Mouse (Mus musculus) embryonic facial prominence, embryonic 12.5 days (tissue): ENCODE measurements around the gene Atp6v1a. TPM values are rescaled to one million over a fixed set of nuclear protein-coding genes. Genes with fewer than 3 reads are reported as not detected.

Experiments
- ATAC-seq: fragments of 200-750 bp; cut with Nextera tagmentation; 2 replicates; pipeline ENCODE4 v1.8.0; 2017; ENCODE audit not compliant: insufficient number of reproducible peaks, insufficient read depth, low FRiP score, low TSS enrichment
- H3K27ac ChIP-seq: fragments of 300-500 bp; sonication (generic); 2 replicates; pipeline ENCODE4 v1.5.1; 2016; ENCODE audit warnings: mild to moderate bottlenecking
- H3K27me3 ChIP-seq: fragments of 300-500 bp; sonication (generic); 2 replicates; pipeline ENCODE4 v1.6.1; 2016; ENCODE audit warnings: mild to moderate bottlenecking, moderate library complexity
- H3K36me3 ChIP-seq: fragments of 300-500 bp; sonication (generic); 2 replicates; pipeline ENCODE4 v1.6.1; 2016; ENCODE audit warnings: mild to moderate bottlenecking
- H3K4me1 ChIP-seq: fragments of 300-500 bp; sonication (generic); 2 replicates; pipeline ENCODE4 v1.6.1; 2016
- H3K4me2 ChIP-seq: fragments of 300-500 bp; sonication (generic); replicated peaks from 2 replicates; pipeline ENCODE4 v1.6.1; 2016; ENCODE audit warnings: mild to moderate bottlenecking, moderate library complexity
- H3K4me3 ChIP-seq: fragments of 300-500 bp; sonication (generic); 2 replicates; pipeline ENCODE4 v1.5.1; 2016; ENCODE audit warnings: mild to moderate bottlenecking
- H3K9ac ChIP-seq: fragments of 300-500 bp; sonication (generic); 2 replicates; pipeline ENCODE4 v1.6.1; 2016; ENCODE audit warnings: mild to moderate bottlenecking, moderate library complexity
- H3K9me3 ChIP-seq: fragments of 300-500 bp; sonication (generic); 2 replicates; pipeline ENCODE4 v1.6.1; 2016; ENCODE audit warnings: mild to moderate bottlenecking, moderate library complexity
- WGBS: fragments of 180-500 bp; shearing (Covaris S2); methylation state at CpG from one replicate; pipeline ENCODE4 v1.1.7; 2016; 5-methylcytosine and 5-hydroxymethylcytosine counted together
- polyA plus RNA-seq: library from polyadenylated mRNA; unstranded; fragments of >200 nt; fragmentation: Nextera tagmentation; extraction: Ambion mirVana; gene quantifications from 2 replicates; pipeline ENCODE4 v1.2.1, GENCODE M21; 2016

Atp6v1a gene
- polyA plus RNA-seq, 1 experiment from 2014 or later, result 44.9 TPM

GRCm38 (mm10) chr16:44133187-44133586, 6.3 kb downstream of the Atp6v1a start:
- H3K9me3 ChIP-seq, result no peaks in the 10 kb centered on the region
- no peak for ATAC-seq
- 0 out of 2 replicates have a peak, but pooled peaks cover 3% of the 10 kb centered on the region for H3K4me1 ChIP-seq
- no peak overlapping the region for H3K27ac ChIP-seq
- no peaks in the 10 kb centered on the region for H3K36me3 ChIP-seq
- no peak overlapping the region for H3K9ac ChIP-seq
- WGBS, result 86% methylated on average over 3 of the region's 3 CpGs
- no peaks in the 10 kb centered on the region for H3K27me3 ChIP-seq
- no peak overlapping the region for H3K4me2 ChIP-seq
- H3K4me3 ChIP-seq, result no peak overlapping the region

- no peak for ATAC-seq
- 82% methylated on average over 4 of the region's 4 CpGs for WGBS
- Histone ChIP-seq H3K4me1 (no peaks in the 10 kb centered on the region), H3K9me3 (no peaks in the 10 kb centered on the region), H3K9ac (no peak overlapping the region), H3K4me2 (no peak overlapping the region), H3K27ac (no peak overlapping the region), H3K4me3 (no peak overlapping the region), H3K27me3 (no peaks in the 10 kb centered on the region), H3K36me3 (no peaks in the 10 kb centered on the region)
Measured at GRCm38 (mm10) chr16:44132300-44132699, 7.2 kb downstream of the Atp6v1a start.

DNA sequence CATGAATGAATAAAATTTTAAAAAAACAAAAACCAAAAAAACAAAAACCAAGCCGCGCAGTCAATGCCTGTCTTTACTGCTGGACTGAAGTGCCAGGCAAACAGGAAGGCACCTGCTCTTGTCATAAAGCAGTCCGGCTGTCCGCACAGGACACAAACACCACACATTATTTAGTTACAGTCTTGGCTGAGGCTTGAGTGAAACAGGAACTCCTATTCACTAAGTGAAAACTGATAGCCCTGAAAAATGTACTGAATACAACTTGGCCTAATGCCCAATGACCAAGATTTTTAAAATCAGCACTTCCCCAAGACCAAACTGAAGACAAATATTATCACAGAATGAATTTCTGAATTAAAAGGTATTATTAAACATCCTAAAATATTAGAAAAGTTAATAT, 13.1 kb downstream of the Atp6v1a start:
- Histone ChIP-seq H3K9me3 (no peaks in the 10 kb centered on the region), H3K4me3 (no peak overlapping the region), H3K4me1 (peaks cover 4% of the 10 kb centered on the region; the same call in 1 of the 2 replicates), H3K27me3 (no peaks in the 10 kb centered on the region), H3K27ac (no peak overlapping the region), H3K4me2 (no peak overlapping the region), H3K36me3 (no peaks in the 10 kb centered on the region), H3K9ac (no peak overlapping the region)
- whole genome bisulfite sequencing, result 65% methylated on average over 4 of the region's 4 CpGs
- ATAC-seq, result no peak

GRCm38 (mm10) chr16:44125436-44125835, 14.1 kb downstream of the Atp6v1a start:
- H3K9me3 ChIP-seq, result no peaks in the 10 kb centered on the region
- no peak for ATAC-seq
- H3K36me3 ChIP-seq, result no peaks in the 10 kb centered on the region
- no peak overlapping the region for H3K4me3 ChIP-seq
- no peak overlapping the region for H3K9ac ChIP-seq
- H3K27me3 ChIP-seq, result no peaks in the 10 kb centered on the region
- H3K27ac ChIP-seq, result no peak overlapping the region
- no peak overlapping the region for H3K4me2 ChIP-seq
- 83% methylated on average over 2 of the region's 2 CpGs for WGBS
- H3K4me1 ChIP-seq, result peaks cover 4% of the 10 kb centered on the region; the same call in 1 of the 2 replicates

- no peak overlapping the region for H3K4me3 ChIP-seq
- no peaks in the 10 kb centered on the region for H3K9me3 ChIP-seq
- H3K27ac ChIP-seq, result no peak overlapping the region
- H3K36me3 ChIP-seq, result no peaks in the 10 kb centered on the region
- H3K4me1 ChIP-seq, result peaks cover 4% of the 10 kb centered on the region; the same call in 1 of the 2 replicates
- no peaks in the 10 kb centered on the region for H3K27me3 ChIP-seq
- WGBS, result 76% methylated on average over 1 of the region's 1 CpGs
- no peak overlapping the region for H3K9ac ChIP-seq
- ATAC-seq, result no peak
- H3K4me2 ChIP-seq, result no peak overlapping the region
Measured at GRCm38 (mm10) chr16:44124713-44125112, 14.8 kb downstream of the Atp6v1a start.

DNA sequence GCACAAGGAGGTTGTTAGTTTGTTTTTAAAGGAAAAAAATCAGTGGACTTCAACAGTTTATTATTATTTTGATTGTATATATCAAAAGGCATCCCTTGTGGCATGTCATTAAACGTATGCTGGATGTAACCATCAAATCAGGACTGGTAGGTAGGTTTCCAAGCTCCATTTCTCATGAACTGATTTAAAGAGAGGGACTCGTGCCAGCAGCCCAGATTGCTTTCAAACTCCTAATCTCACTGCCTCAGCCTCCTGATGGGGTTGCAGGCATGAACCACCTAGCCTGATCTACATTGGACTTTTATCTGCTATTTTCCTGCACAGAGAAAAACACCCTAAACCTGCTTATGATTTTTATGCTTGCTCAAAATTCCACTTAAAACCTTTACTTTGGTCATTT, 15.7 kb downstream of the Atp6v1a start:
- H3K9me3 ChIP-seq, result no peaks in the 10 kb centered on the region
- H3K4me1 ChIP-seq, result peaks cover 4% of the 10 kb centered on the region; the same call in 1 of the 2 replicates
- no peaks in the 10 kb centered on the region for H3K27me3 ChIP-seq
- no peak for ATAC-seq
- H3K4me3 ChIP-seq, result no peak overlapping the region
- H3K4me2 ChIP-seq, result no peak overlapping the region
- no peak overlapping the region for H3K9ac ChIP-seq
- no peak overlapping the region for H3K27ac ChIP-seq
- WGBS, result 72% methylated on average over 2 of the region's 2 CpGs
- no peaks in the 10 kb centered on the region for H3K36me3 ChIP-seq

GRCm38 (mm10) chr16:44122982-44123725, 16.4 kb downstream of the Atp6v1a start:
- Histone ChIP-seq H3K36me3 (no peaks in the 10 kb centered on the region), H3K27ac (no peak overlapping the region), H3K9ac (no peak overlapping the region), H3K4me3 (no peak overlapping the region), H3K4me1 (peaks cover 4% of the 10 kb centered on the region; the same call in 1 of the 2 replicates), H3K27me3 (no peaks in the 10 kb centered on the region), H3K9me3 (no peaks in the 10 kb centered on the region), H3K4me2 (no peak overlapping the region)
- WGBS, result 89% methylated on average over 7 of the region's 7 CpGs
- no peak for ATAC-seq

DNA sequence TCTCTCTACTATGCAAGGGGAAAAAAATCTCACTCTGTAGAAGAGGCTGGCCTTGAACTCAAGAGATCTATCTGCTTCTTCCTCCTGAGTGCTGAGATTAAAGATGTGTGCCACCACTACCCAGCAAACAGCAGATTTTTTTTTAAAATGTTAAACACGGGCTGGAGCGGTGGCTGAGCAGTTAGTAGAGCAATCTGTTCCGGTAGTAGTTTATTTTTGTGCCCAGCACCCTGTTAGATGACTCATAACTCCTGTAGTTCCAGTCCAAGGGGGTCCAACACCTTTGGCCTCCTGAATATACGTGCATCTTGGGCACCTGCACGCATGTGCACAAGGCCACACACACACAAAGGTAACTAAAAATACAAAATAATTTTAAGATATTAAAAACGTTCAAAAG, 16.9 kb downstream of the Atp6v1a start:
- Histone ChIP-seq H3K27ac (no peak overlapping the region), H3K4me1 (peaks cover 4% of the 10 kb centered on the region; the same call in 1 of the 2 replicates), H3K4me3 (no peak overlapping the region), H3K27me3 (no peaks in the 10 kb centered on the region), H3K36me3 (no peaks in the 10 kb centered on the region), H3K9ac (no peak overlapping the region), H3K4me2 (no peak overlapping the region), H3K9me3 (no peaks in the 10 kb centered on the region)
- no peak for ATAC-seq
- WGBS, result 82% methylated on average over 6 of the region's 6 CpGs

DNA sequence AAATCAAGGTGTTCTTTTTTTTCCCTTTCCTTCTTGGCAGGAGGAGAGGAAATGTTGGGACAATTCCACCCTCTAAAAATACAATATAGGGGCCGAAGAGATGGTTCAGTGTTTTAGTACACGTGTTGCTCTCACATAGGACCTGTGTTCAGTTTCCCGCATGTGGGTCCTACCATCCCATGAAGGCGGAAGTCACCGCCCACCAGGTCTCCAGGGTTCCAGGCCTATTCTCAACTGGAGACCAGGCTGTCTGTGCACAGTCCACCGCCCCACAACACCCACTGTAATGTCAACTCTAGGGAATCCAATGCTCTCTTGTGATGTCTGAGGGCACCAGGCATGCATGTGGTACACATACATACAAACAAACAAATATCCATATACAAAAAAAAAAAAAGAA, 17.4 kb downstream of the Atp6v1a start:
- no peaks in the 10 kb centered on the region for H3K27me3 ChIP-seq
- no peaks in the 10 kb centered on the region for H3K9me3 ChIP-seq
- H3K4me1 ChIP-seq, result peaks cover 4% of the 10 kb centered on the region; the same call in 1 of the 2 replicates
- no peak overlapping the region for H3K4me3 ChIP-seq
- H3K9ac ChIP-seq, result no peak overlapping the region
- H3K4me2 ChIP-seq, result no peak overlapping the region
- no peak for ATAC-seq
- 90% methylated on average over 6 of the region's 6 CpGs for WGBS
- no peaks in the 10 kb centered on the region for H3K36me3 ChIP-seq
- no peak overlapping the region for H3K27ac ChIP-seq

DNA sequence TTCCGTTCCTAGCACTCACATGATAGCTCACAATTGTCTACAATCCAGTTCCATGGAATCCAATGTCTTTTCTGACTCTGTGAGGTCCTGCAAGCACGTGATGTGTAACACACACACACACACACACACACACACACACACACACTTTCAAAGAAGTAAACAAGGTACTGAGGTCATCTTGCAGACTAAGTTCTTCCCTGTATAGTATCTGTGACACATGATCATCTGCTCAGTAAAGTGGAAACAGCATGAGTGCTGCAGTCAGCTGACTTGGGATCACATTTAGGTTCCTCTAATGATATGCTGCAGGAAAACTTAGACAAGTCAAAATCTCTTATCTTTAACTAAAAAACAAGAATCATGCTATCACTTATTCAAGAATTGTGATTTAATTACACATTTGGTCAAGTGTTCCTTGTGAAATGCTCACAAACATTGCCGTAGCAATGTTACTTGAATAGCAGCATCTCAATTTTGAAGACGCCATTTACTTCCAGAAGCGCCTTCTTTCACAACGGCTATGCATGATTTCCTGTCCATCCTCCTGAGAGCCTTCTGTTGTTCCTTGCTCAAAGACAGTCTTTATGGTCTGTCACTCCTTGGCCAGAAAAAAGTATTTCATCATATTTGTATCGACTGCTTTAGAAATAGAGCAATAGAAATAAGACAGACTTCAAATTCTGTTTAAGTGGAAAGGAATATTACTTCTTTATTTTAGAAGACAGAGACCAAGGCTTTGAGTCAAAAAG, 19.6 kb downstream of the Atp6v1a start:
- Histone ChIP-seq H3K4me3 (no peak overlapping the region), H3K9me3 (no peaks in the 10 kb centered on the region), H3K4me1 (no peaks in the 10 kb centered on the region), H3K27me3 (no peaks in the 10 kb centered on the region), H3K27ac (no peak overlapping the region), H3K9ac (no peak overlapping the region), H3K36me3 (0 out of 2 replicates have a peak, but pooled peaks cover 8% of the 10 kb centered on the region), H3K4me2 (no peak overlapping the region)
- no peak for ATAC-seq
- 87% methylated on average over 7 of the region's 7 CpGs for WGBS

DNA sequence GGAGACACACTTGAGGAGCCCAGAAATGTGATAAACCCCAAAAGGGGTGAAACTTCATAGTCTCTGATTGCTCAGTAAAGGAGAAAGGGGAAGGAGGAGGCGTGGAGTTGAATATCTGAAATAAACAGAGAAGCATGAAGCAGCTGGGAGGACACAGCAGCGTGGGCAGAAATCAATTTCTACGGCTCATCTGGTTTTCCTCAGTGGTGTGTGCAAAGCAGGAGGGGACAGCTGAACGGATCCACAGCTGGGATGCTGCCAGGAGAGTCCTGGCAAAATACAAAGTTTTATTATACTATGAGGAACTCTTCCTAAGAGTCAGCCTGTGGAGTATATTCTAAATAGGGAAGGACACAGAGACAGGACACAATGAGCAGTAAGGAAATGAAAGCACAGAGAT, 30.5 kb downstream of the Atp6v1a start:
- H3K9ac ChIP-seq, result no peak overlapping the region

GRCm38 (mm10) chr16:44105211-44105610, 34.3 kb downstream of the Atp6v1a start:
- no peaks in the 10 kb centered on the region for H3K9me3 ChIP-seq
- H3K4me1 ChIP-seq, result no peaks in the 10 kb centered on the region
- no peak overlapping the region for H3K9ac ChIP-seq
- no peak overlapping the region for H3K27ac ChIP-seq
- H3K27me3 ChIP-seq, result no peaks in the 10 kb centered on the region
- no peak for ATAC-seq
- H3K4me3 ChIP-seq, result no peak overlapping the region
- 88% methylated on average over 2 of the region's 2 CpGs for WGBS
- H3K36me3 ChIP-seq, result peaks cover 68% of the 10 kb centered on the region
- no peak overlapping the region for H3K4me2 ChIP-seq

More for the DNA sequence above, 30.5 kb downstream of the Atp6v1a start:
- H3K4me1 ChIP-seq, result no peaks in the 10 kb centered on the region
- no peaks in the 10 kb centered on the region for H3K9me3 ChIP-seq
- no peaks in the 10 kb centered on the region for H3K27me3 ChIP-seq
- H3K27ac ChIP-seq, result no peak overlapping the region
- ATAC-seq, result no peak
- H3K36me3 ChIP-seq, result peaks cover 46% of the 10 kb centered on the region
- no peak overlapping the region for H3K4me3 ChIP-seq
- no peak overlapping the region for H3K4me2 ChIP-seq
- 61% methylated on average over 4 of the region's 4 CpGs for WGBS
